Mouse (Mus musculus): ENCODE data around the gene Ugt1a7c.
"Not testable (repeated sequence)": the region's sequence is repeated elsewhere in the genome, so short reads cannot be mapped to it uniquely, and the experiment has no call there.

DNA sequence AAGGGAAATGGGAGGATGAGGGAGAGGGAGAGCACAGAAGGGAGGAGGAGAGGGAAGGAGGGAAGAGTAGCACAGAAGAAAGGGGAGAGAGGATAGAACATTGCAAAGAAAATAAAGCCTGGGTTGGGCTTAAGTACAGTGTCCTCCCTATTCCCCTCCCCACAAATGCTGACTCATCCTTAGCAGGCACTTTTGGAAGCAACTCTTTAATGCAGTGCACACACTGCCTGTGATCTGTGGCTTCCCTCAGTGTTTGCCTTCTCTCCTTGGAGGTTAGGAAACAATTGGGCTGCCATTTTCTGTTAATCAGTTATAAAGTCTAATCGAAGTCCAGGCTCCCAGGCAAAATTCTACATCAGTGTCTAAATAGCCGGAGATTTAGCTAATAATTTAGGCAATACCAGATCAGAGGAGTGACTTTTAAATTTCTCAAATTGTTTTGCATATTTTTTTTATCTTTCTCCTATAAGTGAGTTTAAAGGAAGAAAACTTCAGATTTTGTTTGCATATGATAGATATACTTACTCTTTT lies 14.2 kb downstream of the Ugt1a7c start:
- not testable (repeated sequence) for TF ChIP-seq CTCF, POLR2A (IDR thresholded peaks at IDR 0.05; ENCODE audit: extremely low read depth, insufficient read depth, low read length)
